Mouse (Mus musculus): ENCODE measurements around the gene Kcnd3. TPM values are rescaled to one million over a fixed set of nuclear protein-coding genes. Genes with fewer than 3 reads are reported as not detected.

Gene Kcnd3
- polyA plus RNA-seq, 1 experiment from 2014 or later: 5.6 TPM

DNA sequence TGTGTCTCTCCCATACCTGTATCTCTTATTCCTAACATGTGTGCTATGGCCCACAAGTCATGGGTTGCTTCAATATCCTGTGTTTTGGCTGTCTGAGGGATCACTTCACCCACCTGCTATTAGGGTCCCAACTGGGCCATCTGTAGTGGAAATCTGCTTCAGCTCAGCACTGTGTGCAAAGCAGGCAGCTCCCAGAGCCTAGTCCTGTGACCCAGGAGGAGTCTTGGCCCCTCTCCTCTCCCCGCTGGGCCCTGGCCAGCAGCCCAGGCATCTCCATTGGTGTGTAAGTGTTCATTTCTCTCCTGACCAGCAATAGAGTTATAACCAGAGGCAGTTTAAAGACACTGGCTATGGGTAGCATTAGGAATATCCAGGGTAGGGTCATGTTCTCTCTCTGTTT, 24.3 kb downstream of the Kcnd3 start:
- H3K4me2 ChIP-seq: no peak overlapping the region
- H3K4me1 ChIP-seq: peaks cover 10% of the 10 kb centered on the region
- no peaks in the 10 kb centered on the region for H3K9me3 ChIP-seq (replicated peaks)
- H3K4me3 ChIP-seq: no peak overlapping the region
- H3K9ac ChIP-seq: no peak overlapping the region
- no peaks in the 10 kb centered on the region for H3K27me3 ChIP-seq
- 67% methylated on average over 1 of the region's 1 CpGs for WGBS
- H3K27ac ChIP-seq: no peak overlapping the region
- no peak for ATAC-seq
- no peaks in the 10 kb centered on the region for H3K36me3 ChIP-seq (ENCODE audit: poor library complexity, severe bottlenecking)

DNA sequence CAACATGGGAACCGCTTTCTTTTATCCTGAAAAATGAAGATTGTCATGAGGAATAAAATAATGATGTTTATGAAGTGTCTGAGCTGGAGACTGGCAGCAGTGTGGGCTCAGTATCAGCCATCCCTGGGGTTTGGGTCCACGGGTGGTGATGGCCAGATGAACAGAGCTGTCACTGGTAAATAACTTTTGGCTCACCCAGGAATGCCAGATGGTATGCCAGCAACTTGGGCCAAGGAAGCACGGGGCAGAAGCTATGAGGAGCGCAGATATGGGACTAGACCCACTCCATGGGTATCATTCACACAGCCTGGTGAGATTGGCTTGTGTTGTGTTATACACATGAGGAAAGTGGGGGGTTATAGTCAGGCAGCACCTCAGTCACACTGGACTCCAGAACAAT, 26.7 kb downstream of the Kcnd3 start:
- Histone ChIP-seq H3K4me1 (peaks cover 30% of the 10 kb centered on the region), H3K27ac (no peak overlapping the region), H3K4me3 (no peak overlapping the region), H3K27me3 (no peaks in the 10 kb centered on the region), H3K9me3 (replicated peaks) (no peaks in the 10 kb centered on the region), H3K9ac (no peak overlapping the region), H3K36me3 (ENCODE audit: poor library complexity, severe bottlenecking) (no peaks in the 10 kb centered on the region), H3K4me2 (no peak overlapping the region)
- no peak for ATAC-seq
- WGBS: 83% methylated on average over 4 of the region's 4 CpGs

DNA sequence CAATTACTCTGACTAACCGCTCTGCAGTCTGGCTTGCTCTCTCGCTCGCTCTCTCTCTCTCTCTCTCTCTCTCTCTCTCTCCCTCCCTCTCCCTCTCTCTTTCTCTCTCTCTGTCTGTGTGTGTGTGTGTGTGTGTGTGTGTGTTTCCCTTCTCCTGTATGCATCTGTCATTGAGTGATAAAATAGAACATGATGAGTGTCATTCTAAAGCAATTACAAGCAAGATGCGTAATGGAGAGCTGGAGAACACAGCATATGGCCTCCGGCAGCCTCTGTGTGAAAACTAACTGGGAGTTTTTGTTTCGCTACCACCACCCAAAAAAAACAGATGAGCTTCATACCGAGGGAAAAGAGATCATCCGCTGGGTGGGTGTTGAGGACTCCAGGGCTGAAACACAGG, 29.3 kb downstream of the Kcnd3 start:
- 54% methylated on average over 8 of the region's 8 CpGs for WGBS
- Histone ChIP-seq H3K9ac (no peak overlapping the region), H3K9me3 (replicated peaks) (no peaks in the 10 kb centered on the region), H3K36me3 (ENCODE audit: poor library complexity, severe bottlenecking) (no peaks in the 10 kb centered on the region), H3K4me3 (no peak overlapping the region), H3K4me2 (no peak overlapping the region), H3K27me3 (no peaks in the 10 kb centered on the region; the same call in 1 of the 2 replicates), H3K27ac (peak overlapping the region; percentile 69), H3K4me1 (peaks cover 32% of the 10 kb centered on the region)
- peak; percentile 50 for ATAC-seq

DNA sequence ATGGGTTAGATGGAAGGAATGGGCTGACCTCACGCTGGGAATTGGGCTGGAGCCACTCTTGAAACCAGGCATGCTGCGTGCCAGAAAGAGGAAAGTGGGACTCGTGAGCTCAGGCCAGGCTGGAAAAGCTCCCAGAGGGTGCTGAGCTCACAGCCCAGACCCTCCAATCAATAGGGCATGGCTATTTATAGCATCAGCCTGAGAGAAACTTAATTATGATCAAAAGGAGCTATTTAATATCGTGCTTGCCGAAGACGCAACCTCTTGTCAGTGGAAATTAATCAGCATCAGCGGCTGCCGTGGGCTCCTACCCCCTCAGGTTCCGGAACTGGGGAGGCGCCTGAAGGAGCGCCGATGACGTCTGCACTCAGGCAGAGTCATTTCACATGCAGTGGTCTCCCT, 31.5 kb downstream of the Kcnd3 start:
- Histone ChIP-seq H3K27ac (no peak overlapping the region), H3K9ac (no peak overlapping the region), H3K4me3 (no peak overlapping the region), H3K4me2 (peak overlapping the region; percentile 20; the same call in 1 of the 2 replicates), H3K4me1 (peaks cover 32% of the 10 kb centered on the region), H3K27me3 (no peaks in the 10 kb centered on the region; the same call in 1 of the 2 replicates), H3K9me3 (replicated peaks) (no peaks in the 10 kb centered on the region), H3K36me3 (ENCODE audit: poor library complexity, severe bottlenecking) (no peaks in the 10 kb centered on the region)
- peak; percentile 55; the same call in 1 of the 2 replicates for ATAC-seq
- 42% methylated on average over 13 of the region's 13 CpGs for WGBS

DNA sequence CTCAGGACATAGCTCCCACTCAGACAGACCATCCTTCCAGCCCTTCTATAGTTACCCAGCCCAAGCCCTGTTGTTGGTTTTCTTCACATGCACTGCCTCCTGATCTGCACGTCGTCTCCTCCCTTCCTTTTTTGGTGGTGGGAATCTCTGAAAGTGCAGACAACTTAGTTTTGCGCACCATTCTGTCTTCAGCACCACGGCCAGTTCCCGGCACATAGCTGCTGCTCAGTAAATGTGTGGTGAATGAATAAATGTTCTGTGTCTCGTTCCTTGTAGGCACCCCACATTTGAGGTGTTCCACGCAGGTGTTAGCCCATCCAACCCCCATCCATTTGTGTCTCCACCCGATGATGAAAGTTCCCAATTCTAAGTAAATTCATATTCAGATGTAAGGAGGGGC, 35.0 kb downstream of the Kcnd3 start:
- H3K4me3 ChIP-seq: no peak overlapping the region
- 50% methylated on average over 8 of the region's 8 CpGs for WGBS
- H3K4me2 ChIP-seq: no peak overlapping the region
- no peak overlapping the region for H3K9ac ChIP-seq
- no peak overlapping the region for H3K27ac ChIP-seq
- H3K27me3 ChIP-seq: no peaks in the 10 kb centered on the region; the same call in 1 of the 2 replicates
- peaks cover 23% of the 10 kb centered on the region for H3K4me1 ChIP-seq
- H3K9me3 ChIP-seq (replicated peaks): no peaks in the 10 kb centered on the region
- H3K36me3 ChIP-seq (ENCODE audit: poor library complexity, severe bottlenecking): no peaks in the 10 kb centered on the region
- no peak for ATAC-seq

DNA sequence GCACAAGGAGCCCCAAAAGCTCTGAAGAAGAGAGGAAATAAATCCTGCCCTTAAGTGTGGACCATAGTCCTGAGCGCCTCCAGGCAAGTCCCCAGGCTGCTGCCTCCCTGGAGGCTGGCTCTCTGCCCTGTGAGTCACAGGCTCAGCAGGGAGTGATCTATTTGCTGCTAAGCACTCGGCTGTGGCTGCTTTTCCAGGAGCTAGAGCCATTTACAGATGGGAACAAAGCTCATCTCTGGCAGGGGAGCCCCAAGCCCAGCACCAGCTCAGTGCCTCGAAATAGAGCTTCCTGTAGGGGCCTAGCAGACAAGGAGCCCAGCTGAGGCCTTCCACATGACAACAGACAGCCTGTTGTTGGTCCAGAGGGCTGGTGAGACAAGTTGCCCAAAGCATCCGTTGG, 37.5 kb downstream of the Kcnd3 start:
- peaks cover 9% of the 10 kb centered on the region for H3K4me1 ChIP-seq
- peak; percentile 54 for ATAC-seq
- no peak overlapping the region for H3K9ac ChIP-seq
- no peaks in the 10 kb centered on the region for H3K36me3 ChIP-seq (ENCODE audit: poor library complexity, severe bottlenecking)
- 22% methylated on average over 4 of the region's 4 CpGs for WGBS
- H3K4me3 ChIP-seq: no peak overlapping the region
- H3K9me3 ChIP-seq (replicated peaks): no peaks in the 10 kb centered on the region
- peak overlapping the region; percentile 72 for H3K27ac ChIP-seq
- H3K27me3 ChIP-seq: no peaks in the 10 kb centered on the region; the same call in 1 of the 2 replicates
- H3K4me2 ChIP-seq: no peak overlapping the region

DNA sequence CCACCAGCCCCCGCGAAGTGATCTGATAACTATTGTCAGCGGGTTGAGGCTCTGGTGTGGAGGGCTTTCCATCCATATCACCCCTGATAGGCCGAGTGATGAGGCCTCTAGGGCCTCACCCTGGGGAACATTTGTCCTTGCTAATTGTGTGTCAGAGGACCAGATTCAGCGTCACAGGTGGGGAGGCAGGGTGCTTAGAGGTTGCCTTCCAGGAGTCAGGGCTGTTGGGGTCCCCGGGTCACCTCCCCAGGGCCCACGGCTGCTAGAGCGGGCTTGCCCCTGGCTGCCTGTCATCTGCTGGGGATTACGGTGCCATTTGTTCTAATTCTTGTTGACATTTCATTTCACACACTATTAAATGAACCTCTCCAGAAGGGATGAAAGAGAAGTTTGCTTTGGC, 42.8 kb downstream of the Kcnd3 start:
- Histone ChIP-seq H3K4me3 (no peak overlapping the region), H3K27me3 (no peaks in the 10 kb centered on the region), H3K4me2 (no peak overlapping the region), H3K27ac (no peak overlapping the region), H3K4me1 (peaks cover 9% of the 10 kb centered on the region), H3K9me3 (replicated peaks) (no peaks in the 10 kb centered on the region), H3K9ac (no peak overlapping the region), H3K36me3 (ENCODE audit: poor library complexity, severe bottlenecking) (no peaks in the 10 kb centered on the region)
- ATAC-seq: no peak
- 83% methylated on average over 9 of the region's 9 CpGs for whole genome bisulfite sequencing

DNA sequence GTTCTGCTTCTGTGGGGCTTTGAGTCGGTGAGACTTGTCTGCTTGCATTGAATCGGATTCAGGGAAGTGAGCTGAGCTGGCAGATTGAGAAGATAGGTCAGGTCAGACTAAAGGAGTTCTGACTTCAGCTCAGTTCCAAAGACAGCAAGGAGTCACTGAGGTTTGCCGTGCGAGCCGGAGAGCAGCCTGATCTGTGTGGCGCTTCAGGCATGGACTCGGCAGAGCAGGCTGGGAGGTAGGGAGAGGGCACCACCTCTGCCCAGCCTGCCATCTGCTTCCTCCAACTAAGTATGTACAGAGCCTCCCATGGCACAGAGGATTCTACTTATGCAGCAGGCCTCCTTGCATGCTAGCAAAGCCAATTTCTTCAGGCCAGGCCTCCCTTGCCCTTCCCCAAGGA, 44.1 kb downstream of the Kcnd3 start:
- Histone ChIP-seq H3K27me3 (no peaks in the 10 kb centered on the region), H3K36me3 (ENCODE audit: poor library complexity, severe bottlenecking) (no peaks in the 10 kb centered on the region), H3K9me3 (replicated peaks) (no peaks in the 10 kb centered on the region), H3K4me3 (no peak overlapping the region), H3K4me1 (peaks cover 7% of the 10 kb centered on the region; the same call in 1 of the 2 replicates), H3K9ac (no peak overlapping the region), H3K27ac (no peak overlapping the region), H3K4me2 (no peak overlapping the region)
- WGBS: 74% methylated on average over 7 of the region's 7 CpGs
- ATAC-seq: no peak

DNA sequence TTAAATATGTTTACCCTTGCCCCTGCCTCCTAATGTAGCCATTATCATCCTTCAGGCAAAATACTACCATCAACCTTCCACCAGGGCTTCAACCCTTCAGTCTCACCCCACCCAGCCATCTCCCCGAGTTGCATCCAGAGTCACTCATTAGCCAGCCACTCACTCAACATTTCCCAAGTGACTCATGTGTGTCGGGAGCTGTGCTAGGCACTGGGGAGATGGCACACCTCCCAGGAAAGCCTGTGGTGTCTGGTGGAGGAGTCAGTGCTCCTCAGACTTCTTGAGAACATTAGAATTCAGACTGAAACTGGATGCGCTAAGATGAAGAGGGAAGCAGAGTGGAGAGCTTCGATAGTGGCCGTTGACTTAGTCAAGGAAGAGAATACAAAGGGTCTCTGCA, 44.8 kb downstream of the Kcnd3 start:
- no peaks in the 10 kb centered on the region for H3K9me3 ChIP-seq (replicated peaks)
- ATAC-seq: no peak
- H3K4me1 ChIP-seq: peaks cover 7% of the 10 kb centered on the region; the same call in 1 of the 2 replicates
- H3K9ac ChIP-seq: no peak overlapping the region
- 89% methylated on average over 5 of the region's 5 CpGs for WGBS
- H3K4me3 ChIP-seq: no peak overlapping the region
- H3K4me2 ChIP-seq: no peak overlapping the region
- no peak overlapping the region for H3K27ac ChIP-seq
- H3K27me3 ChIP-seq: no peaks in the 10 kb centered on the region
- no peaks in the 10 kb centered on the region for H3K36me3 ChIP-seq (ENCODE audit: poor library complexity, severe bottlenecking)

DNA sequence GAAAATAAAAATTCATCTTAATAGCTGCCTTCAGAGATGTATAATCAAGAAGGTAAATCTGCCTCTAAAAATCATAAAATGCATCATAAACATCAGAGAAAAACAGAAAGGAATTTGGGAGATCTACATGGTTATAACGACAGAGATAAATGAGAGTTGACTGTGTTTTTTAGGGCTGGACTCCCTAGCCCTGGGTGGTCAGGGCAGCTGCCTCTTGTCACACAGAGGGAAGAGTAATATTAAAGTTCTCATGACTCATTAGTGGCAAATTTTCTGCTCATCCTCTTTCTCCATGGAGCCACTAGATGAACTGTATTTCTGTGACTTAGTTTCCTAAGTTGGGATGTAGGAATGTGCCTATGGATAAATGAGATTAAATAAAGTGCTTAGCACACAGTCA, 48.9 kb downstream of the Kcnd3 start:
- ATAC-seq: no peak
- Histone ChIP-seq H3K9me3 (replicated peaks) (no peaks in the 10 kb centered on the region), H3K4me3 (no peak overlapping the region)

DNA sequence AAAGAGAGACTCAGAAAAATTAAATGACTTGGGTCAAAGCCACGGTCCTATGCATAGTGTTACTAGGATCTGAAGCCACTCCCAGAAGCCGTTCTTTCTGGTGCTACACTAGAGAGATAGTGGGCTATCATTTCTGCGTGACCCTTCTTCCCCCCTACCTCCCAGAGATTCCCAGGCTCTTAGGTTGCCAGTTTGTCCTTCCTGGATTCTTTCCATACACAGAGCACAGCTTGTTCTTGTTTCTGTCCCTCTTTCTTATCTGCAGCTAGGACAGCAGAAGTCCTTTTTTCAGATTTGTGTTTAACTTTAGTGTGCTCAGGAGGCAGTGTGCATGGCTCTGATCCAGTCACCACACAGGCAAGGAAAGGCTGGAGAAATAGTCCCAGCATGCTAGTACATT, 52.1 kb downstream of the Kcnd3 start:
- ATAC-seq: no peak
- H3K27me3 ChIP-seq: no peaks in the 10 kb centered on the region
- no peak overlapping the region for H3K27ac ChIP-seq
- H3K9ac ChIP-seq: no peak overlapping the region
- no peaks in the 10 kb centered on the region for H3K9me3 ChIP-seq (replicated peaks)
- 92% methylated on average over 3 of the region's 3 CpGs for WGBS
- H3K36me3 ChIP-seq (ENCODE audit: poor library complexity, severe bottlenecking): no peaks in the 10 kb centered on the region
- no peak overlapping the region for H3K4me3 ChIP-seq
- H3K4me2 ChIP-seq: no peak overlapping the region
- H3K4me1 ChIP-seq: peaks cover 26% of the 10 kb centered on the region

More for the DNA sequence above, 48.9 kb downstream of the Kcnd3 start:
- Histone ChIP-seq H3K4me2 (no peak overlapping the region), H3K27ac (no peak overlapping the region), H3K36me3 (ENCODE audit: poor library complexity, severe bottlenecking) (no peaks in the 10 kb centered on the region), H3K4me1 (peaks cover 17% of the 10 kb centered on the region), H3K27me3 (no peaks in the 10 kb centered on the region), H3K9ac (no peak overlapping the region)
- 85% methylated on average over 1 of the region's 1 CpGs for WGBS

DNA sequence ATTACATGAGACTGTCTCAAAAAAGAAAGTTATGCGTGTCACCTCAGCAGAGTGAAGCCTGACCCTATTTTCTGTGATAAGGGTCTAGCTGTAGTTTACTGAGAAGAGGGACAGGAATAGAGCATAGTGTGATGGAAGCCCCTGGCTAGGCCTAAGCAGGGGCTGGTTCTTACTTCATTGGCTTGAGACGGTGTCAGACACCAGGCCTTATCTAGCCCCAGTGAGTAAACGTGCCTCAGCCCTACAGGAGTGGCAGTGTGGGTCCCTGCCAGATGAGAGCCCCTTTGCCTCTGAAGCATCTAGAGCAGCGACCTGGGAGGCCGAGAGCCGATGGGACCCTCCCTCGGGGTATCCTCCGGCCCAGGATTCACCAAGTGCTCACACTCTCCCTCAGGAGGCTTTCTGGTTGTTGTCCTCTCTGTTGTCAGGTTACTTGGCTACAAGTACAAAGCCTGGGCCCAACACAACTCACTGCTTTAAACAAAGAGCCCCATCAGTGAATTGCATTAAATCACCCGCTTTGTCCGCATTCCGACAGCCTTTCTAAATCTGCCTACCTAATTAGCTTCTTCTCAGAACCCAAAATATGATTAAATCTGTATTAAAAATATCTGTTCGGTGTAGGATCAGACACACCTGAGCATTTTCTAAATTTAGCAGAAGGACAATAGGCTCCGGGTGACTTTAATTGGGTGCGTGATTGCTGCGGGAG, 53.2 kb downstream of the Kcnd3 start:
- no peaks in the 10 kb centered on the region for H3K9me3 ChIP-seq (replicated peaks)
- H3K36me3 ChIP-seq (ENCODE audit: poor library complexity, severe bottlenecking): no peaks in the 10 kb centered on the region
- peak; percentile 69 for ATAC-seq
- no peaks in the 10 kb centered on the region for H3K27me3 ChIP-seq
- 35% methylated on average over 15 of the region's 15 CpGs for WGBS
- H3K9ac ChIP-seq: peak overlapping the region; percentile 50
- H3K4me1 ChIP-seq: peaks cover 30% of the 10 kb centered on the region
- peak overlapping the region; percentile 77 for H3K27ac ChIP-seq
- H3K4me2 ChIP-seq: peak overlapping the region; percentile 18
- no peak overlapping the region for H3K4me3 ChIP-seq

DNA sequence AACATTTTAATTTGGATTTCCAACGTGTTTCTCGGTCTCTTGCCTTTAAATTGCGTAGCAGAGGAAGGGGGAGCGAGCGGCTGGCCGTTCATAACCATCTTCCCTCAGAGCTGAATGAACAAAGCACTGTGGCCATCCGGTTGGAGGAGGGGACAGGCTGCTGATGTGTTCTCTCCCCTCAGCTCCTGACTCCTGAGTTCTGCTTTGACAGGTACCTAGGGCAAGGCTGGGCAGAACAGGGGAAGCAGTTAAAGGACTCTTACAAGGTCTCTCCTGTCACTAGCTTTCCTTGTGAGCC, 53.7 kb downstream of the Kcnd3 start:
- H3K4me3 ChIP-seq: no peak overlapping the region
- peak overlapping the region; percentile 18 for H3K4me2 ChIP-seq
- H3K9ac ChIP-seq: peak overlapping the region; percentile 50; the same call in 1 of the 2 replicates
- 10% methylated on average over 7 of the region's 7 CpGs for WGBS
- H3K4me1 ChIP-seq: peaks cover 31% of the 10 kb centered on the region
- peak overlapping the region; percentile 77 for H3K27ac ChIP-seq
- no peaks in the 10 kb centered on the region for H3K9me3 ChIP-seq (replicated peaks)
- H3K36me3 ChIP-seq (ENCODE audit: poor library complexity, severe bottlenecking): no peaks in the 10 kb centered on the region
- peak; percentile 72 for ATAC-seq
- H3K27me3 ChIP-seq: no peaks in the 10 kb centered on the region

All from forebrain, embryonic 13.5 days (tissue).